Mouse (Mus musculus) stomach, embryonic 14.5 days (tissue): ENCODE results near the gene Oxnad1. TPM values are rescaled to one million over a fixed set of nuclear protein-coding genes. Genes with fewer than 3 reads are reported as not detected.

Experiments used
- ATAC-seq: fragments of 200-750 bp; cut with Nextera tagmentation; 2 replicates; pipeline ENCODE4 v1.8.0; 2017; ENCODE audit warnings: low read depth, moderate TSS enrichment; ENCODE audit not compliant: insufficient number of reproducible peaks, insufficient read depth, low FRiP score
- H3K27ac ChIP-seq: fragments of 300-500 bp; sonication (generic); 2 replicates; pipeline ENCODE4 v1.5.1; 2014; ENCODE audit warnings: mild to moderate bottlenecking, low read length, moderate library complexity, mixed read lengths
- H3K27me3 ChIP-seq: fragments of 300-500 bp; sonication (generic); 2 replicates; pipeline ENCODE4 v1.6.1; 2014; ENCODE audit warnings: low read length, control low read depth, mixed read lengths; ENCODE audit not compliant: control insufficient read depth, insufficient read depth
- H3K36me3 ChIP-seq: fragments of 300-500 bp; sonication (generic); 2 replicates; pipeline ENCODE4 v1.6.1; 2014; ENCODE audit warnings: mild to moderate bottlenecking, control low read depth, low read length, moderate library complexity, mixed read lengths; ENCODE audit not compliant: control insufficient read depth, insufficient read depth
- H3K4me1 ChIP-seq: fragments of 300-500 bp; sonication (generic); 2 replicates; pipeline ENCODE4 v1.6.1; 2014; ENCODE audit warnings: low read length, control low read depth, mixed read lengths; ENCODE audit not compliant: control insufficient read depth, insufficient read depth
- H3K4me2 ChIP-seq: fragments of 300-500 bp; sonication (generic); replicated peaks from 2 replicates; pipeline ENCODE4 v1.6.1; 2014; ENCODE audit warnings: low read depth, low read length, control low read depth
- H3K4me3 ChIP-seq: fragments of 300-500 bp; sonication (generic); 2 replicates; pipeline ENCODE4 v1.5.1; 2014; ENCODE audit warnings: low read depth, low read length, control low read depth
- H3K9ac ChIP-seq: fragments of 300-500 bp; sonication (generic); replicated peaks from 2 replicates; pipeline ENCODE4 v1.6.1; 2014; ENCODE audit warnings: low read depth, mild to moderate bottlenecking, control low read depth, low read length, moderate library complexity, mixed read lengths
- H3K9me3 ChIP-seq: fragments of 300-500 bp; sonication (generic); 2 replicates; pipeline ENCODE4 v1.6.1; 2016; ENCODE audit warnings: low read depth, low read length, control low read depth; ENCODE audit not compliant: control insufficient read depth
- WGBS: fragments of 180-500 bp; shearing (Covaris S2); extraction: QIAGEN DNeasy Blood & Tissue Kit; methylation state at CpG from one replicate; pipeline ENCODE4 v1.1.7; 2014; 5-methylcytosine and 5-hydroxymethylcytosine counted together
- polyA plus RNA-seq: library from polyadenylated mRNA; unstranded; fragments of >200 nt; fragmentation: Nextera tagmentation; extraction: Ambion mirVana; gene quantifications from 2 replicates; pipeline ENCODE4 v1.2.1, GENCODE M21; 2014

Gene Oxnad1
- polyA plus RNA-seq, result 19.3 and 25.9 TPM in 2 replicates

GRCm38 (mm10) chr14:32084761-32085485 is at the start of gene Oxnad1:
Gene Oxnad1, plus strand, starts transcription at chr14:32085374.
- Histone ChIP-seq H3K9ac (peak within 1 kb of the TSS; percentile 22), H3K27me3 (no peaks in the 10 kb centered on the region), H3K4me2 (peak within 1 kb of the TSS; percentile 64), H3K36me3 (peaks cover 15% of the 10 kb centered on the region), H3K4me1 (peaks cover 6% of the 10 kb centered on the region; the same call in 1 of the 2 replicates), H3K9me3 (no peaks in the 10 kb centered on the region), H3K27ac (peak within 1 kb of the TSS; percentile 84), H3K4me3 (peak within 1 kb of the TSS; percentile 56)
- 2% methylated on average over 22 of the region's 22 CpGs for WGBS
- peak; percentile 95 for ATAC-seq

- 79% methylated on average over 5 of the region's 5 CpGs for WGBS
Measured at GRCm38 (mm10) chr14:32036482-32036881, 48.7 kb upstream of the Oxnad1 start.

GRCm38 (mm10) chr14:32037661-32038252 is 47.4 kb upstream of the Oxnad1 start:
- Histone ChIP-seq H3K27me3 (no peaks in the 10 kb centered on the region), H3K4me1 (no peaks in the 10 kb centered on the region), H3K4me3 (no peak overlapping the region), H3K4me2 (no peak overlapping the region), H3K9ac (no peak overlapping the region), H3K36me3 (no peaks in the 10 kb centered on the region), H3K27ac (no peak overlapping the region), H3K9me3 (no peaks in the 10 kb centered on the region)
- no peak for ATAC-seq
- WGBS, result 82% methylated on average over 8 of the region's 8 CpGs

More at GRCm38 (mm10) chr14:32036482-32036881, 48.7 kb upstream of the Oxnad1 start:
- Histone ChIP-seq H3K27ac (no peak overlapping the region), H3K4me2 (no peak overlapping the region), H3K9me3 (no peaks in the 10 kb centered on the region), H3K27me3 (no peaks in the 10 kb centered on the region), H3K9ac (no peak overlapping the region), H3K36me3 (no peaks in the 10 kb centered on the region), H3K4me3 (no peak overlapping the region), H3K4me1 (no peaks in the 10 kb centered on the region)
- ATAC-seq, result no peak

GRCm38 (mm10) chr14:32042108-32042507 is 43.1 kb upstream of the Oxnad1 start:
- Histone ChIP-seq H3K9me3 (no peaks in the 10 kb centered on the region), H3K27ac (no peak overlapping the region), H3K27me3 (no peaks in the 10 kb centered on the region), H3K9ac (no peak overlapping the region), H3K4me3 (no peak overlapping the region), H3K36me3 (no peaks in the 10 kb centered on the region), H3K4me2 (no peak overlapping the region), H3K4me1 (no peaks in the 10 kb centered on the region)
- WGBS, result 35% methylated on average over 5 of the region's 5 CpGs
- 0 out of 2 replicates have a peak, but pooled peaks have one; percentile 67 for ATAC-seq

GRCm38 (mm10) chr14:32046357-32046756 is 38.8 kb upstream of the Oxnad1 start:
- Histone ChIP-seq H3K9me3 (no peaks in the 10 kb centered on the region), H3K4me1 (no peaks in the 10 kb centered on the region), H3K9ac (no peak overlapping the region), H3K36me3 (no peaks in the 10 kb centered on the region), H3K4me2 (no peak overlapping the region), H3K27ac (no peak overlapping the region), H3K27me3 (no peaks in the 10 kb centered on the region), H3K4me3 (no peak overlapping the region)
- WGBS, result 66% methylated on average over 8 of the region's 8 CpGs
- no peak for ATAC-seq

GRCm38 (mm10) chr14:32050171-32050570 is 35.0 kb upstream of the Oxnad1 start:
- 85% methylated on average over 6 of the region's 6 CpGs for WGBS
- H3K27me3 ChIP-seq, result no peaks in the 10 kb centered on the region
- no peak overlapping the region for H3K9ac ChIP-seq
- H3K4me1 ChIP-seq, result no peaks in the 10 kb centered on the region
- no peak overlapping the region for H3K4me2 ChIP-seq
- ATAC-seq, result no peak
- H3K9me3 ChIP-seq, result no peaks in the 10 kb centered on the region
- H3K27ac ChIP-seq, result no peak overlapping the region
- H3K36me3 ChIP-seq, result no peaks in the 10 kb centered on the region
- H3K4me3 ChIP-seq, result no peak overlapping the region

- no peaks in the 10 kb centered on the region for H3K4me1 ChIP-seq
- no peaks in the 10 kb centered on the region for H3K36me3 ChIP-seq
- no peaks in the 10 kb centered on the region for H3K9me3 ChIP-seq
- H3K4me2 ChIP-seq, result no peak overlapping the region
- no peak overlapping the region for H3K4me3 ChIP-seq
- no peak overlapping the region for H3K27ac ChIP-seq
- H3K27me3 ChIP-seq, result no peaks in the 10 kb centered on the region
- ATAC-seq, result no peak
- WGBS, result 69% methylated on average over 5 of the region's 5 CpGs
- H3K9ac ChIP-seq, result no peak overlapping the region
Measured at GRCm38 (mm10) chr14:32053895-32054294, 31.3 kb upstream of the Oxnad1 start.

- WGBS, result 50% methylated on average over 10 of the region's 10 CpGs
- H3K4me2 ChIP-seq, result no peak overlapping the region
Measured at GRCm38 (mm10) chr14:32054788-32055187, 30.4 kb upstream of the Oxnad1 start.

More at GRCm38 (mm10) chr14:32054788-32055187, 30.4 kb upstream of the Oxnad1 start:
- H3K9ac ChIP-seq, result no peak overlapping the region
- no peak for ATAC-seq
- H3K4me1 ChIP-seq, result no peaks in the 10 kb centered on the region
- no peak overlapping the region for H3K27ac ChIP-seq
- no peak overlapping the region for H3K4me3 ChIP-seq
- no peaks in the 10 kb centered on the region for H3K9me3 ChIP-seq
- no peaks in the 10 kb centered on the region for H3K36me3 ChIP-seq
- no peaks in the 10 kb centered on the region for H3K27me3 ChIP-seq
